Mouse (Mus musculus) G1E-ER4 (cell line): ENCODE data around the gene Pga5. TPM values are rescaled to one million over a fixed set of nuclear protein-coding genes. Genes with fewer than 3 reads are reported as not detected.

Source experiments
- GATA1 ChIP-seq: IDR thresholded peaks from one replicate; pipeline ENCODE4 v1.8.0; 2012; ENCODE audit warnings: low read length, inconsistent platforms
- polyA plus RNA-seq: library from polyadenylated mRNA; stranded (reverse); fragments of >175 nt; gene quantifications from 2 replicates; pipeline ENCODE4 v1.2.3, GENCODE M21; 2012

The Pga5 gene
- polyA plus RNA-seq = not detected in 2 replicates

DNA sequence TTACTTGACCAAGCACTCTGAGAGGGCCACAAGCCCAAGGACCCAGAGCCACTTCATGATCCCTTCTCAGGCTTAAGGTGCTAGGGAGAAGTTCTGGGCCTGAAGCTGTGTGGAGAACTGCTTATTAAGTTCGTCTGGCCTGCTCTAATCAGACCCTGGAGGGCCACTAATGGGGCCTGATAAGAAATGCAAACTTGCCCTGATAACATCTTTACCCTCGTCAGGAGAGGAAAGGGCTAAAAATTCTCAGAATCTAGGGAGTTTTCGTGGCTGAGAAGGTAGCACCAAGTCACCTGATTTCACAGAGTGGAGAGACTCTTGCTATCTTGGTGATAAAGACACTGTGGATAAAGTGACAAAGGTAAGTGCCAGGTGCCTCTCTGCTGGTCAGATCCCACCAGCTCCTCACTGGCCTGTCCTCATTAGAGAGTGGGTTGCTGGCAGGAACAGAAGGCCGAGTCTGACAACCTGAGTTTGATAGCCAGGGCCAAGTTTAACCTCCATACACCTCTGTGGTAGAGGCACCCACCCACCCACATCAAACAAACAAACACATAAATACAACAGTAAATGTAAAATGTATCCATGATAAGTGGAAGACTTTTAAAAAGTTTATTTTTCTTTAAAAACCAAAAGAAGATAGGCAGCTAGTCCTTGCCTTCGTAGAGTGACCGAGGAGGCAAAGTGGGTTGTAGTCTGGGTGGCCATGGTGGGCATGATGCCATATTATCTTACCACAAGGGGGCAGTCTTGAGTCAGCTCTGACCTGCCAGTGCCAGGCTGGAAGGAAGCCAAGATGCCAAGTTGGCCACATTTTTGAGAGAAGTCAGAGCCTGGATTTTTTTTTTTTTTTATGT is at the start of gene Pga5:
Gene Pga5, minus strand, starts transcription at position 157 of the 857 bp plus-strand sequence.
- TF ChIP-seq GATA1 = peak; percentile 30

DNA sequence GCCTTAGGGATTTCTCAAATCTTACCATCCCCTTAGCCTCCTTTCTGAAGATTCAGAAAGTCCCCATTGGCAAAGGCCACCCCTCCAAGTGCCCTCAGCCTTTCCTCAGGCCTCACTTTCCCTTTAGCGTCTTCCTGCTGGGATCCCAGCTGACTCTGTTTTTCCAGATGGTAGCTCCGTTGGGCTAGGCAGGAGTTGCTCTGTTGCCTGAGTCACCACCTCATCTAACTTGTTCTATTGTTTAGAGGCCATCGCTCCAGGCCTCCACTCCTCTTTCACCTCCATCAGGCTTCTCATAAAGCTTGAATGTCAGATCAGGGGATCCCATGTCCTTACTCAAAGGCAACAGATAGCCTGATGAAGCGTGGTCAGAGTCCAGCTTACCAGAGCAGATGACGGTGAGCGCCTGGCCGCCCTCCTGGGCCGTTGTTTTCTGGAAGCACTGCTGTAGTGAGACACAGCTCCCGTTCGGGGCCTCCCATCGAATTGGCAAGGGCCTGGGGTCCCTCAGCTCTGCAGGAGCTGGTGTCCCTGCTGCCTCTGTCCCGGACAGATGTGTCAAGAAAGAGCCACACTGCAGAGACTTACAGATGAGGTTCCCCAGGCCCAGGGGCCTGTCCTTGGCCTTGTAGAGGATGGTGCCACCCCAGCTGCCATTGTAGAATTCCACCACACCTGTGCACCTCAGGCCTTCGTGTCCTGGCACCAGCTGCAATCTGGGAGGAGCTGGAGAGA is 46.9 kb upstream of the Pga5 start:
- no peak for TF ChIP-seq GATA1

DNA sequence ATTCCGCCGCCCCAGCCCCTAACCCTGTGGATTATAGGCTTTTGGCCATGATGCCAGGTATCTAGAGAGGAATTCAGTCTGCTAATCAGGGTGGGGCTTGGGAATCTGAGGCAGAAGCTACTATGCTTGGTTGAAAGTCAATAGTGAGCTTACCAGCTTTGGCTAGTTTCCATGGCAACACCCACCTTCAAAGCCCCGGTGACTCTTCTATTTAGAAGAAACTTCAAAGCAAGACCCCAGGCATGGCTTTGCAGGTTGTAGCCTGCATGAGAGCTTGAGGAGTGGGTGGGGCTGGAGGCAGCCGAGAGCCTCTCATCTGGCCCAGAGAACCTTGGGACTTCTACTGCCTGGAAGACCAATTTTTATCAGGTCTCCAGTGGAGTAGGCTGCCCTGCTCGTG is 45.8 kb upstream of the Pga5 start:
- no peak for TF ChIP-seq GATA1

DNA sequence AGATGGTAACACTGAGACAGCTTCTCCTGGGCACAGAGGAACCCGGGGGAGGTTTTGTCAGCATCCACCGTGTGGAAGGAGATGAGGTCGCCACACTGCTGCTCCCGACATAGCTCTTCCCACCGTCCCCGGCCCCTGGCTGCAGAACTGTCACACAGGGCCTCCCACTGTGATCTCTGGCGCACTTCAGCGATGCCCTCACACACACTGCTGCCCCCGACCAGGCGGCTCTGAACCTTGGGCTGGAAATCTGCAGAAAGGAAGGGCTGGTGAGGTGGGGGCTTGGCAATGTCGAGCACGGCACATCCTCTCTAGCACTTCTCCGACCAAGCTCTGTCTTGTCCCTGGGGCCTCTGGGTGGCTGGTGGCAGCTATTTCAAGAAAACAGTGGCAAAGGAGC is 45.2 kb upstream of the Pga5 start:
- no peak for TF ChIP-seq GATA1

DNA sequence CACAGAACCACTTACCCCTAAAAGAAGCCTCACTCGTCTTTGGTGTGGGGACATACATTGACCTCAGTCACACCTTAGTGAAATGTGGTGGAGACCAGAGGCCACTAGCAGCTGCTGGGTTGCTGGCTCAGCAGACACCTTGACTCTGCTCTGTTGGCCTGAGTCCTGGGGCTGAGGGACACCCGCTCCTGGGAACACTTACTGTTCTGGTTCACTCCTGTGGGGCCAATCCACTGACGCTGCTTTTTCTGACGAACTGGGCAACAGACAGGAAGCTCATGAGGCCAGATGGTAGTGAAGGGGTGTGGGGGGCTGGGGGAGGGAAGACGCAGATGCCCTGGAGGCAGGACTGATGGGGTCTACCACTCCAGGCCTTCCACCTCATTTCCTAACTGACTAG is 43.2 kb upstream of the Pga5 start:
- no peak for TF ChIP-seq GATA1

DNA sequence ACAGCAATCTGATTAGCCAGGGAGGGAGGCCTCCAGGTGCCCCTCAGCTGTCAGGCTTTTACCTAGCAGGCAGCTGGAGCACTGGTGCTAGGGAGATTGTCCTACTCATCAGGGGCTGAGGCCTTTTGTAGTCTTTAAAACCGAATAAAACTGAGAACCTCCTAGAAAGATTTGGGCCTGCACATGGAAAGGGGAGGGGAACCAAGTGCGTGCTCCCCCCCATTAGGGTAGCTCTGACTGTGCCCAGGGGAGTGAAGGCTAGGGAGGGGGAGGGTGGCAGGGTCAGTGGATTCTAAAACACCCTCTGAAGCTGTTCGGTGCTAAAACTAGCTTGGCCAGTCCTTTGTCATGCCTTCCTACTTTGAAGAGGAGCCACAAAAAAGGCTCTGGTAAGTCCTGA is 42.7 kb upstream of the Pga5 start:
- no peak for TF ChIP-seq GATA1

DNA sequence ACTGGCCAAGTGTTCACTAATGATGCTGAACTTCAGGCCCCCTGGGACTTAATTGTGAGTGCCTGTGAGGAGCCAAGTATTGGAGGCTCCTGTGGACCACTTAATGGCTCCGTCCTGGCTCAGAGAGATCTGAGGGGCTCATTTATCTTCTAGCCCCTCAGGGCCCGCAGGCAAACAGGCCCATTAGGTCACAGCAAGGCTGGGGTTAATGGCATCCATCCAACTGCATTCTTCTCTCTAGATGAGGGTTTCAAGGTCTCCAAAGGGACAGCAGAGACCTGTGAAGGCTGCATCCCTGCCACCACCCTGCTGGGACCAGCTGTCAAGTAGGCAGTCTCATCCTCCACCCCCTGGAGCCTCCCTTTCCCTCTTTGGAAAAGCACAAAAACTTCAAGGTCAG is 41.9 kb upstream of the Pga5 start:
- TF ChIP-seq GATA1 = no peak

DNA sequence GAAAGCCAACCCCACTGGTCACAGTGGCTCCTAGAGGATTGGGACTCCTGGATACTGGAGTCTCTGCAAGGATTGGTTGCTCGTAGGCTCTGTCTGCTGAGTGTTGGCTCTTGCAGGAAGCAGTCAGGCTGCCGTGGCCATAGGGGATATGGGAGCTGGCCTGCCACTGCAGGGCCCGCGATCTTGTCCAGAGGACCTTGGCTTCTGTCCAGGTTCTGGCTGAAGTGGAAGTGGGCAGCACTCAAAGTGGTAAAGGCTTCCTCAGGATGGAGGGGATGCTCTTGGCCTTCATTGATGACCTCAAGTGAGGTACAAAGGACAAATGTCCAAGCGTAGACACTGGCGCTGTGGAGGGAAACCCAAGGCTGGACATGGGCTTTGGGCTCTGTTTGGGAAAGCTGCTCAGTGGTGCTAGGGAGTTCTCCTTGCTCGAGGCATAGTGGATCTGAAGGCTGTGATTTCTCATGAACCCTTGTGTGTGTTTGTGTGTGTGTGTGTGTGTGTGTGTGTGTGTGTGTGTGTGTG is 40.4 kb upstream of the Pga5 start:
- no peak for TF ChIP-seq GATA1

DNA sequence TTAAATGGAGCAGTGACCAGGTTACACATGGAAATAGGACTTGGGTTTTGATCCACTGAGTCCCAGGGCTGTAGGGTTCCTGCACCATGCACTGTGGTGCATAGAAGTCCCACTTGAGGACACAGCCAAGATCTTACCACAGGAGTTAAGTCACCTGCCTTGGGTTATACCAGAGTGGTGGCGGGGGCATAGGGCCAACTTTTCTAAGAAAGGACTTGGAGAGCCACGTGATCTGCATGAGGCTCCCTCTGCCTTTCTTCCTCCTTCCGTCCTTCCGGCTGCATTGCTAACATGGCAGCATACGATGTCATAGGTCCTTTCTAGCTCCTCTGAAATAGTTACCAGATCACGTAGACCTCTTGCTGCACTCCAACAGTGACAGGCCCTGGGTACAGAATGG is 37.6 kb upstream of the Pga5 start:
- TF ChIP-seq GATA1 = no peak

DNA sequence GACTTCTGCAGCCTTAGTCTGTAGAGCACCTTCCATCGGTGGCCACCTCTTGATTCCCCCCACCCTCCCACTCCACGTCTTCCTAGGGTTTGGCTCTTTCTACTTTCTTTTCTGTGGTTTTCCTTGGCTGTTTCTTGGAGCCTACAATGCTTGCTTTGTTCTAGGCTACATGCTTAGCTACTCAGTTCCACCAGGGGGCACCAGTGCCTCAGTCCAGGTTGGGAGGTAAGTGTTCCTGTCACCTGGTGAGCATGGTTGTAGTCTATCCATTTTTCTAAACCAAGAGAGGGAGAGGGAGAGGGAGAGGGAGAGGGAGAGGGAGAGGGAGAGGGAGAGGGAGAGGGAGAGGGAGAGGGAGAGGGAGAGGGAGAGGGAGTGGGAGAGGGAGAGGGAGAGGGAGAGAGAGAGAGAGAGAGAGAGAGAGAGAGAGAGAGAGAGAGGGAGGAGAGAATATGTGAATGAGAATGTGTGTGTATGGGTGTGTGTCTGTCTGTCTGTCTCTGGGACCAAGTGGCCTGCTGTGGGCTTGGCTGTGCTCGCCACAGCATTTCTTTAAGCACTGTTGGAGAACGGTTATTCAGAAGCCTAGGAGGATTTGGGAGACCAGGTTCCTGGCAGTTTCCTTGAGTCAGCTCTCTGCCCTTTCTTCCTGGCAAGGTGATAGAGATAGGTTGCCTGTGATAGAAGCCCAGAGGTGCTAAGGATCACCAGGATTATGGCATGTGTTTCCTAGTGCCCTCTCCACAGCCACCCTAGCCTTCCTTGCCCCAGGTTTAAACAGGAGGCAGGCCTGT is 37.0 kb upstream of the Pga5 start:
- TF ChIP-seq GATA1 = no peak

DNA sequence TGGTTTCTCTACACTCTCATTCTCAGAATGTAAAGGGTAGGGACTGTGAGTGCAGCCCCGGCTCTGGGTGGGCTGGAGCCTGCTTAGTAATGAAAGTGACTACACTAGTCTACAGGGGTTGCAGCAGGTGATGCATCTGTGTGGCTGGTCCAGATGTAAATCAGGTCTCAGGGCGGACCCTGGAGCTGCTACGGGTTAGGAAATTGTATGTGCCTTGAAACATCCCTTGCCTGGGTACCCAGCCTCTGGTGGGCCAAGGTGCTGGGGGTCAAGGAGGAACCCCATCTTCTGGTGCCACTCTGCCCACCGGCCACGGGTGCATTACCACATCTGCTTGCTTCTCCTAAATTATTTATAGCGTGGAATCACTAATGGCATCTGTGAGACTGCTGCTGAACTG is 36.3 kb upstream of the Pga5 start:
- no peak for TF ChIP-seq GATA1

DNA sequence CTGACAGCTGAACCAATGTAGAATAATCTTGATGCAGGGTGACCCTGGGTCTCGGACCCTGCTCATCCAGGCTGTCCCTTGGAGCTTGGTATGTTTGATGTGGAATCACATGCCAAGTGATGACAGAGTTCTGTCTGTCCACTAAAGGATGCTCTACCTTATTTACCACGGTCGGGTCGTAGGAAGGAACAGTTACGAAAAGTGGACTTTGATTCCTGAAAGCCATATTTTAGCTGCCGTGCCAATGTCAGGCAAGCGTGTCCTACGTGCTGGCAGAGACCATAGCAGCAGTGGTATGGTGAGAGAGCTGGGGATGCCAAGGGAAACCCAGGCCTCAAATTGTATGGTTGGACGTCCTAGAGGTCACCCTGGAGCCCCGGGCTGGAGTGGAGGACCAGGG is 35.7 kb upstream of the Pga5 start:
- TF ChIP-seq GATA1 = no peak

DNA sequence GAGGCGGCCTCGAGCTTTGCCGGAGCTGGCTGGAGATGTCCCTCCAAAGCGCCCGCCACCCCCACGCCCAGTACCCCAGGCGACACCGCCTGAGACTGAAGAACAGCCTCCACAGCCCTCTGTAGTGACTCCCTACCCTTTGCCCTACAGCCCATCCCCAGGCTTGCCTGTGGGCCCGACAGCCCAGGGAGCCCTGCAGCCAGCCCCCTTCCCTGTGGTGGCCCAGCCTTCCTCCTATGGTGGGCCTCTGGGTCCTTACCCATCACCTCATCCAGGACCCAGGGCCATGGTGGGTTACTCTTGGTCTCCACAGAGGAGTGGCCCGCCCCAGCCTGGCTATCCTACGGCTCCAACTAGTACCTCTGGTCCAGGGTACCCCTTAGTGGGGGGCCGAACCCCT is 34.8 kb upstream of the Pga5 start:
- no peak for TF ChIP-seq GATA1

DNA sequence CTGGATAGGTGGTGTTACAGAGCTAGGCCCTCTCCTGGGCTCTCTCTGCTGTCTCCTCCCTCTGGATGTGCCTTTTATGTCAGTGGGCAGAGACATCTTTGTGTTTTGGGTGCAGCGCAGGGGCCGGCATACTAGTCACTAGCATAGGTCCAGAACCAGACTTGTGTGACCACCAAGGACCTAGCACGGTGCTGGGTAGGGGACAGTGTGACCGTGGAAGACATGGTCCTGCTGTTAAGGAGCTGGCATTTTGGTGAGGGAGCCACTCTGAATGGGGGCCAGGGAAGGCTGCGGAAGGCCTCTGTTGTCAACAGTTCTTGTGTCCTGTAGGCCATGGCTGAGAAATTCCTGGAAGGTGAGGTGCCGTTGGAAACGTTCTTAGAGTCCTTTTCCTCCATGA is 34.3 kb upstream of the Pga5 start:
- TF ChIP-seq GATA1 = no peak

DNA sequence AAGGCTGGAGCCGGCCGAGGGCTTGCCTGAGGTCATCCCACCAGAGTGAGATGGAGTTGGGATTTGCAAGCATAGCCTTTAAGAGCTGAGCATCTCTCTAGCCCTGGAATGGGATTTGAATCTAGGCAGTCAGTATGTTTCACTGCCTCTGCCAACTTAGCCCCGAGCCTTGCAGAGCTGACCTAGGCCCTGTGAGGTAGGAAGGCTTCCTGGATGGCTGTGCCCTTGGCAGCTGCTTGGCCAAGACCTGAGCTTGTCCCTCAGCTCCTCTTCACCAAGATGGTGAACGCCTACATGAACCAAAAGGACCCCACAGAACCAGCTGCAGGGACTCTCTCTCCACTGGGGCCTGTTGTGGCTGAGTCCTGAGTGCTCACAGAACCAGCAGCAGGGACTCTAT is 32.9 kb upstream of the Pga5 start:
- TF ChIP-seq GATA1 = no peak

DNA sequence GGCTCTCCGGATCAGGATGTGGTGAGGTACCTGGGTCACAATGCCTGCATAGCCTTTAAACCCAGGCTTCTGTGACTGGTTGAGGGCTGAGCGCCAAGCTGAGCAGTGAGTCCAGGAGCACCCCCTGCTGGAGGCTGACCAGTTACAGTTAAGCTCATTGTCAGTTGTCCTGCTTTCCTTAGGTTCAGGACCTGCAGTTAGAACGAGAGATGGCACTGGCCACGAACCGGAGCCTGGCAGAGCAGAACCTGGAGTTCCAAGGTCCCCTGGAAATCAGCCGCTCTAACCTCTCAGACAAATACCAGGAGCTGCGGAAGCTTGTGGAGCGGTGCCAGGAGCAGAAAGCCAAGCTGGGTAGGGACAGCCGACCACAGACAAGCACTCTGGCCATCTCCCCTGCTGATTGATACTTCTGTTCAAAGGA is 32.2 kb upstream of the Pga5 start:
- TF ChIP-seq GATA1 = no peak
